Mouse (Mus musculus) embryonic fibroblast, embryonic 13.5 days (primary cell): ENCODE measurements at regions not wholly inside any gene's neighbourhood (a gene's known extent, or its start where the extent isn't known, plus 50 kb on each side); places are given as distances from the start of the nearest gene placed in this dataset.

Experiments used
- CTCF ChIP-seq: IDR thresholded peaks from 2 replicates; pipeline ENCODE4 v1.5.1; 2011; ENCODE audit warnings: mild to moderate bottlenecking, control low read depth, low read length, moderate library complexity, borderline replicate concordance; ENCODE audit not compliant: insufficient read depth
- POLR2A ChIP-seq: IDR thresholded peaks from 2 replicates; pipeline ENCODE4 v1.6.1; 2011; ENCODE audit warnings: low read depth, mild to moderate bottlenecking, control low read depth, low read length, moderate library complexity

DNA sequence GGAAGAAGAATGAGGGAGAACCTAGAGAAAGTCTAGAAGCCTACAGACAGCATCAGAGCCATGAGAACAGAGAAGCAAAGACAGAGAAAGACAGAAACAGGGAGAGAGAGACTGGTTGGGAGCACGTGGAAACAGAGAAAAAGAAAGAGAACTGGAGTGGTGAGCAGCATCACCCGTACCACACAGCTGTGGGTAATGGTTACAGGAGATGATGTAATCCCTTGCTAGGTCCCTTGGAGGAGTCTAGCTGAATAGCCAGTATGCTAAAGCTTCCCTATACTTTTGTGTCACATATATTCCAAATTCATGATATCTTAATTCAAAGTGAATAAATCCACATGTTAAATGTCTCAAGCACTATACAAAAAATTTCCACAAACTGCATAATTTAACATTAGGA, 284.0 kb downstream of the 4930544G11Rik start:
- no peak for TF ChIP-seq CTCF
- TF ChIP-seq POLR2A: no peak
